Mouse (Mus musculus) T-helper 2 cell (primary cell): Measurements from ENCODE around the gene Vmn1r189.
"Not testable (repeated sequence)": the region's sequence is repeated elsewhere in the genome, so short reads cannot be mapped to it uniquely, and the experiment has no call there.

Source experiments
- in situ Hi-C: fragments of 300-600 bp; cut with MboI, MseI; formaldehyde crosslinking; loops from one replicate; pipeline ENCODE4 v1.15.1; 2025; ENCODE audit warnings: high pct_unique_total_duplicates

Vmn1r189 gene

GRCm38 (mm10) chr13:22105724-22106123 lies at the start of gene Vmn1r189:
Gene Vmn1r189, minus strand, starts transcription at chr13:22105824.
- in situ Hi-C loops = loop anchor here (5.0 kb wide), 1 partner anchor 1107 kb away; the partner anchor contains the start of gene Vmn1r221

GRCm38 (mm10) chr13:22136495-22137293 lies 31.1 kb upstream of the Vmn1r189 start:
- in situ Hi-C loops = loop anchor here (25.0 kb wide), 1 partner anchor 1149 kb away; no protein-coding TSS in a partner anchor

GRCm38 (mm10) chr13:22084140-22084539 lies 21.5 kb downstream of the Vmn1r189 start, which contains the start of gene Vmn1r188:
Gene Vmn1r188, plus strand, starts transcription at chr13:22084440.
- in situ Hi-C loops = not testable (repeated sequence)

- in situ Hi-C loops = no loop called here
Observed at GRCm38 (mm10) chr13:22063468-22063867, 42.2 kb downstream of the Vmn1r189 start.

GRCm38 (mm10) chr13:22061422-22061821 lies 44.2 kb downstream of the Vmn1r189 start:
- in situ Hi-C loops = no loop called here

- in situ Hi-C loops = loop anchor here (5.0 kb wide), 1 partner anchor 1349 kb away; no protein-coding TSS in a partner anchor
Observed at GRCm38 (mm10) chr13:22053754-22054153, 51.9 kb downstream of the Vmn1r189 start.

- in situ Hi-C loops = loop anchor here (5.0 kb wide), 1 partner anchor 1351 kb away; no protein-coding TSS in a partner anchor
Observed at GRCm38 (mm10) chr13:22051523-22051859, 54.1 kb downstream of the Vmn1r189 start.

- in situ Hi-C loops = loop anchor here (5.0 kb wide), 1 partner anchor 1351 kb away; no protein-coding TSS in a partner anchor
Observed at GRCm38 (mm10) chr13:22050591-22051522, 54.8 kb downstream of the Vmn1r189 start.
